Mouse (Mus musculus): ENCODE data around the gene Cartpt.
"Not testable (repeated sequence)": the region's sequence is repeated elsewhere in the genome, so short reads cannot be mapped to it uniquely, and the experiment has no call there.

Gene Cartpt

GRCm38 (mm10) chr13:99857336-99857735, 43.6 kb downstream of the Cartpt start:
- no peak for DNase-seq (ENCODE audit: low read depth, low spot score)

GRCm38 (mm10) chr13:99855229-99855628, 45.7 kb downstream of the Cartpt start:
- DNase-seq (ENCODE audit: low read depth, low spot score): no peak

GRCm38 (mm10) chr13:99853131-99853530, 47.8 kb downstream of the Cartpt start:
- no peak for DNase-seq (ENCODE audit: low read depth, low spot score)

GRCm38 (mm10) chr13:99852416-99852815, 48.5 kb downstream of the Cartpt start:
- DNase-seq (ENCODE audit: low read depth, low spot score): not testable (repeated sequence)

- DNase-seq (ENCODE audit: low read depth, low spot score): no peak
These were observed 49.9 kb downstream of the Cartpt start for GRCm38 (mm10) chr13:99851026-99851425.

- no peak for DNase-seq (ENCODE audit: low read depth, low spot score)
These were observed 51.3 kb downstream of the Cartpt start for GRCm38 (mm10) chr13:99849597-99849996.

Measured in embryo, embryonic 11.5 days (tissue).